Mouse (Mus musculus) limb, embryonic 14.5 days (tissue): ENCODE results near the gene Rad51b. TPM values are rescaled to one million over a fixed set of nuclear protein-coding genes. Genes with fewer than 3 reads are reported as not detected.

Experiments used
- ATAC-seq: fragments of 200-750 bp; cut with Nextera tagmentation; 2 replicates; pipeline ENCODE4 v1.8.0; 2017; ENCODE audit warnings: low read depth, moderate number of reproducible peaks, moderate TSS enrichment; ENCODE audit not compliant: low FRiP score
- DNase-seq: peaks from one replicate; pipeline ENCODE4 v3.0.0-alpha.2; 2015; ENCODE audit warnings: low spot score
- H3K27ac ChIP-seq: fragments of 300-500 bp; sonication (generic); replicated peaks from 2 replicates; pipeline ENCODE4 v1.5.1; 2014; ENCODE audit warnings: low read depth, mild to moderate bottlenecking, low read length, moderate library complexity, mixed read lengths
- H3K27me3 ChIP-seq: fragments of 300-500 bp; sonication (generic); 2 replicates; pipeline ENCODE4 v1.6.1; 2014; ENCODE audit warnings: low read length, mixed read lengths; ENCODE audit not compliant: control insufficient read depth, insufficient read depth
- H3K36me3 ChIP-seq: fragments of 300-500 bp; sonication (generic); 2 replicates; pipeline ENCODE4 v1.6.1; 2014; ENCODE audit warnings: mild to moderate bottlenecking, low read length, moderate library complexity, mixed read lengths; ENCODE audit not compliant: control insufficient read depth, insufficient read depth
- H3K4me1 ChIP-seq: fragments of 300-500 bp; sonication (generic); 2 replicates; pipeline ENCODE4 v1.6.1; 2014; ENCODE audit warnings: antibody characterized with exemption, low read length, mixed read lengths; ENCODE audit not compliant: control insufficient read depth, insufficient read depth
- H3K4me2 ChIP-seq: fragments of 300-500 bp; sonication (generic); replicated peaks from 2 replicates; pipeline ENCODE4 v1.6.1; 2014; ENCODE audit warnings: low read depth, mild to moderate bottlenecking, low read length, moderate library complexity; ENCODE audit not compliant: severe bottlenecking
- H3K4me3 ChIP-seq: fragments of 300-500 bp; sonication (generic); replicated peaks from 2 replicates; pipeline ENCODE4 v1.5.1; 2014; ENCODE audit warnings: low read length
- H3K9ac ChIP-seq: fragments of 300-500 bp; sonication (generic); 2 replicates; pipeline ENCODE4 v1.6.1; 2014; ENCODE audit warnings: mild to moderate bottlenecking, low read depth, low read length, moderate library complexity; ENCODE audit not compliant: severe bottlenecking
- H3K9me3 ChIP-seq: fragments of 300-500 bp; sonication (generic); 2 replicates; pipeline ENCODE4 v1.6.1; 2016; ENCODE audit warnings: low read length; ENCODE audit not compliant: control insufficient read depth
- POLR2A ChIP-seq: fragments of 200-500 bp; IDR thresholded peaks from 2 replicates; pipeline ENCODE4 v1.8.0; 2012; ENCODE audit warnings: inconsistent platforms, mild to moderate bottlenecking, moderate library complexity, borderline replicate concordance; ENCODE audit not compliant: insufficient read depth, insufficient read length; ENCODE audit errors: extremely low read depth
- WGBS: fragments of 180-500 bp; shearing (Covaris S2); extraction: QIAGEN DNeasy Blood & Tissue Kit; methylation state at CpG from one replicate; pipeline ENCODE4 v1.1.7; 2014; 5-methylcytosine and 5-hydroxymethylcytosine counted together
- polyA plus RNA-seq, 2 experiments: library from polyadenylated mRNA; depleted of rRNA in 1 of 2; stranded (reverse) in 1 of 2; unstranded in 1 of 2; fragments of >200 nt; fragmentation: Nextera tagmentation in 1 of 2; extraction: Ambion mirVana in 1 of 2; gene quantifications; 2 replicates each; pipeline versions ENCODE4 v1.2.1 to v1.2.3; 2012 to 2014

The Rad51b gene
- polyA plus RNA-seq, 2 experiments: 3.2 to 5.7 TPM

DNA sequence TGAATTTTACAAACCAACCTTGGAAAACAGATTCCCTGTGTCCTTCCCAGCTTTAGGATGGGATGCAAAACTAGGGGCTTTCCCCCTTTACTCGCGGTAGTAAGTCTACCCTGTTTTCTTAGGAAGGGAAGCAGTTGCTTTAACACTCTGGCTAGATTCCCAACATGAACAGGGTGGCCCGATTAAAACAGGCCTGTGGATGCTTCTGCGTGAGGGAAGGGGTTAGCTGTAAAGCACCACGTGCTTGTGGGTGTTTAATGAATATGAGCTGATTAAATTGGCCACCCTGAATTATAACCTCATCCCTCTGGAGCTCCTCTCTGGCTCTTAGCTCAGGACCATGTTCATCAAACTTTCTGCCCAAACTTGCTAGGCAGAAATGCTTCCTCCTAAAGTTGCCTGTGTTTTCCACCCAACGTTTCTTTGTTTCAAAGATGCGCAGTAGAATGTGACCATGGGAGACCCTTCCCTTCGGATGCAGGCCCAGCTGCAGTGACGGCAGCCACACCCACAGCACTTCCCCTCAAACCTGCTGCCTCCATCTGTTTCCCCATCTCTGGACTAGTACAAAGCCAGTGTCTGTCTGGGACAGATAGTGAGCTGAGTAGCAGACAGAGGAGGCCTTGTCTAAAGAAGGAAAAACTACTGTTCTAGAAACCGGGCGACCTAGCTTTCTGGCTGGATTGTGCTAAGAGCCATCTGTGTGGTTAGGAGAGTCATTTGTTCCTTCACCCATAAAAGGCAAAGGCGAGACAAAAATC is 435.5 kb downstream of the Rad51b start:
- WGBS: 39% methylated on average over 12 of the region's 12 CpGs
- peaks cover 51% of the 10 kb centered on the region for H3K4me1 ChIP-seq
- no peaks in the 10 kb centered on the region for H3K36me3 ChIP-seq
- peaks cover 18% of the 10 kb centered on the region for H3K9me3 ChIP-seq
- no peak overlapping the region for H3K9ac ChIP-seq
- H3K27me3 ChIP-seq: no peaks in the 10 kb centered on the region
- H3K4me3 ChIP-seq: no peak overlapping the region
- DNase-seq: peak; percentile 63
- peak overlapping the region; percentile 83 for H3K27ac ChIP-seq
- H3K4me2 ChIP-seq: no peak overlapping the region
- TF ChIP-seq POLR2A: no peak
- no peak for ATAC-seq

DNA sequence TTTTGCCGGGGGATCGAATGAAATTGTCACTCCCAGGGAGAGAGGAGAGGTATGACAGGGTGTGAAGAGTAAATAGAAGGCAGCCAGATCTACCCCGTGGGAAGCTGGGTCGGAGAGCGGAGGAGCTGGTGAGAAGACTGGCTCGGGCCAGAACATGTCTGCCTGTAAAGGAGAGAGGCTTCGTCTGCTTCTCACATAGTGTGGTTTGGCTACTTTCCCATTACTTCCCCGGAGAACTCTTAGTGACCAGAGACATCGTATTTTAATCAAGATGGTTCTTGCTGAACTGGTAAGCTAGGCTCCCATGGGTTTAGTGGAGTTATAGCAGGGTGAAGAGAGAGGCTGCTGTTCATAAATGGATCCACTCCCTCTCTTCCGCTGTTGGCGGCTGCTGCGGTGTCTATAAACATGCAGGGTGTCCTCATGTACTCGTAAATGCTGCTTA is 438.3 kb downstream of the Rad51b start:
- H3K4me1 ChIP-seq: peaks cover 39% of the 10 kb centered on the region
- peak overlapping the region; percentile 67 for H3K27ac ChIP-seq
- H3K4me2 ChIP-seq: no peak overlapping the region
- no peak for TF ChIP-seq POLR2A
- H3K4me3 ChIP-seq: no peak overlapping the region
- no peaks in the 10 kb centered on the region for H3K36me3 ChIP-seq
- WGBS: 40% methylated on average over 13 of the region's 13 CpGs
- H3K9me3 ChIP-seq: no peaks in the 10 kb centered on the region
- no peak overlapping the region for H3K9ac ChIP-seq
- no peaks in the 10 kb centered on the region for H3K27me3 ChIP-seq
- ATAC-seq: peak; percentile 89
- DNase-seq: peak; percentile 89

DNA sequence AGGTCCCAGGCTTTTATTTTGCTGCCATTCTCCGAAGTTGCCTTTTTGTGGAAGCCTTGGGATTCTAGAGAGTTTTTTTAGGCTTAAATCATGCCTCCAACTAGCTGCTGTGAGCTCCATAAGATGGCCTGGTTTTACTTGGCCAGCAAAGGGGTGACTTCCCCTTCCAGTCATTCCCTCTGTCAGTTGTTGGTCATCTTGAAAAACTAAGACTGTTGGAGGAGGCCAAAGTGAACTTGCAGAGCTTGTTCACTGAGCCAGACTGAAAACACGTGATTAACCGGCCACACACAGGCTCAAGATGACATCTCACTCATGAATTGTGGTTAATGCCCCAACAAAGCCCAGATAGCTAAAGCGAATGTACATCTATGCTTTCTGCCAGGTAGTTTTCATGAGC is 438.8 kb downstream of the Rad51b start:
- no peak overlapping the region for H3K9ac ChIP-seq

DNA sequence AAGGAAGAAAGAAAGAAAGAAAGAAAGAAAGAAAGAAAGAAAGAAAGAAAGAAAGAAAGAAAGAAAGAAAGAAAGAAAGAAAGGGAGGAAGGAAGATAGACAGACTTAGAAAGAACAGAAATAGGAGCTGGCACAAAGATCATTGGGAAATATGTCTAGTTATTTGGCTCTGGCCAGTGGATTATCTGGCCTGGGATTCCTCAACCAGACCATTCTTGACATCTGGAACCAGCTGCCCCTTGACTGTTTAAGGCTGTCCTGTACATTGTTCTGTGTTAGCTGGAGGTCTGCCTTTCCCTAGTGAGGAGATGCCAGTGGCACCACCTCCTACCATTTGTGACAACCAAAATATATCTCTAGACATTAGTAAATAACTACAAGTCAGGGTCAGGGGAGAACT is 441.6 kb downstream of the Rad51b start:
- DNase-seq (no peak), ATAC-seq (no peak)
- Histone ChIP-seq H3K27me3 (no peaks in the 10 kb centered on the region), H3K36me3 (no peaks in the 10 kb centered on the region), H3K4me1 (peaks cover 21% of the 10 kb centered on the region), H3K27ac (no peak overlapping the region), H3K9me3 (no peaks in the 10 kb centered on the region), H3K4me2 (no peak overlapping the region), H3K4me3 (no peak overlapping the region), H3K9ac (no peak overlapping the region)
- TF ChIP-seq POLR2A: no peak

More for the DNA sequence above, 438.8 kb downstream of the Rad51b start:
- Histone ChIP-seq H3K27ac (peak overlapping the region; percentile 67), H3K4me2 (no peak overlapping the region), H3K4me3 (no peak overlapping the region), H3K4me1 (peaks cover 34% of the 10 kb centered on the region), H3K36me3 (no peaks in the 10 kb centered on the region), H3K9me3 (no peaks in the 10 kb centered on the region), H3K27me3 (no peaks in the 10 kb centered on the region)
- peak; percentile 16; the same call in 1 of the 2 replicates for ATAC-seq
- no peak for DNase-seq
- TF ChIP-seq POLR2A: no peak
- 63% methylated on average over 4 of the region's 4 CpGs for WGBS

DNA sequence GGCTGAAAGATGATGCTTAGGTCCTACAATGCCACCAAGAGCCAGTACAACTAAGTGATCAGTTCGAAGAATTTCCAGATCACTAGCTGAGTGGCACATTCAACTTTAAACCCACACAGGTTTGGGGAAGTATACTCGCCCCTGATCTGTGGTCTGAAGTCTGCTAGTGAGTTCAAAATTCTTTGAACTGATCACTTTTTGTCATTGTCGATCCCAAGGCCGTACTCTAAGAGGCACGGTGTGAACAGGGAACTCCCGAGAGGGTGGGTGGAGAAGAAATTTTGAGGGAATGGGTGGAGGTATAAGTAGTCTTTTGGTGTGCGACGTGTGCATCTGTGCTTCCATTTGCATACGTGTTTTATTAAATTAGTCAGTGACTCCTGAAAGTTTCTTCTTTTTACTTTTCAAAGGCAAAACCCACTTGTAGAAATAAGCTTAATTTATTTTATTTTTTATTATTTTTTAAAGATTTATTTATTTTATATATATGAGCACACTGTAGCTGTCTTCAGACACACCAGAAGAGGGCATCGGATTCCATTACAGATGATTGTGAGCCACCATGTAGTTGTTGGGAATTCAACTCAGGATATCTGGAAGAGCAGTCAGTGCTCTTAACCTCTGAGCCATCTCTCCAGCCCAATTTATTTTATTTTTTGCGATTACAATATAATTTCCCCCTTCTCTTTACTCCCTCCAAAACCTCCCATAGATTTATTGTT is 443.0 kb downstream of the Rad51b start:
- H3K4me2 ChIP-seq: no peak overlapping the region
- TF ChIP-seq POLR2A: no peak
- DNase-seq (no peak), ATAC-seq (no peak)
- H3K9me3 ChIP-seq: no peaks in the 10 kb centered on the region
- 91% methylated on average over 11 of the region's 11 CpGs for WGBS
- no peak overlapping the region for H3K9ac ChIP-seq
- no peaks in the 10 kb centered on the region for H3K27me3 ChIP-seq
- H3K4me1 ChIP-seq: peaks cover 20% of the 10 kb centered on the region
- no peaks in the 10 kb centered on the region for H3K36me3 ChIP-seq
- H3K4me3 ChIP-seq: no peak overlapping the region
- H3K27ac ChIP-seq: no peak overlapping the region
